Mouse (Mus musculus) spleen, postnatal 4 days (tissue): ENCODE data around the gene Slc9a3r2.
"Not testable (repeated sequence)": the region's sequence is repeated elsewhere in the genome, so short reads cannot be mapped to it uniquely, and the experiment has no call there.

Experiments
- DNase-seq, 2 experiments: peaks; one replicate each; pipeline ENCODE4 v3.0.0; 2022; ENCODE audit warnings: low spot score in 2 of 2

Slc9a3r2 gene

DNA sequence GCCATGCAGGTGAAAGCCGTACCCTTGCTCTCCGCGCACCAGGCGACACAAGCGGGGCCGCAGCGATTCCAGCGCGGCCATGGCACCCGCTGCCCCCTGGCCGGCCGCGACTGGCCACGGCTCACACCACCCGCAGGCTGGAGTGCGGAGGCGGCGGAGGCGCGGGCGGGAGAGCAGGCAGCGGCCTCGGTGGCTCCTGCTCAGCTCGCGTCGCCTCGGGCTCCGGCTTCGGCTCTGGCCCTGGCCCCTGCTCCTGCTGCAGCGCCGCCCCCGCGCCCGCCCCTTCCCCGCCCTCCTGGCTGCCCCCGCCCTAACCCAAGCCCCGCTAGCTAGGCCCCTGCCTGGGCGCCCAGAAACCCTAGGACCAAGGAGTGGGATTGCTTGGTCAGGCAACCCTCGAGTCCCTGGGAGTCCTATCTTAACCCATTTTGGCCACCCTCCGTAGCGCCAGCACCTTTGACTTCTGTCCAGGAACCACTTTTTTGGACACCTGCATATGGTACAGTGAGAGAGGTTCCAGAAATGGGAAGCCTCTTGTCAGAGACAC, at the start of gene Slc9a3r2:
Slc9a3r2 (minus strand) TSS at position 258 of the 547 bp plus-strand sequence.
- DNase-seq, result peak in 1 of 2 experiments; percentile 69

DNA sequence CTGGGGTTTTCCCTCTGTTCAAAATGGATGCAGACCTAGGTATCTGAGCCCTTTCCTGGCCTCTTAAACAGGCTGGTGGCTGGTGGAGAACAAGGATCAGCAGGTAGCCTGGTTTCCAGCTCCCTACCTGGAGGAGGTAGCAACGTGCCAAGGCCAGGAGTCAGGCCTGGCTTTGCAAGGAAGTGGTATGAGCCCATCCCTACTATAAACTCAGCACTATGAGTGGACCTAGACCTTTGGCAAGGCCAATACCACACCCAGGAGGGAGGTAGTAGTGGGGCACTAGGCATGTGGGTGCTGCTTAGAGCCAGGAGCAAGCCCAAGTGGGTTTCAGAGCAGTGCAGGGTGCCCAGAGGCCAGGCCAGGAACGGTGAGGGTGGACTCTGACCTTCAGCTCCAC, 49.3 kb upstream of the Slc9a3r2 start:
- no peak for DNase-seq

DNA sequence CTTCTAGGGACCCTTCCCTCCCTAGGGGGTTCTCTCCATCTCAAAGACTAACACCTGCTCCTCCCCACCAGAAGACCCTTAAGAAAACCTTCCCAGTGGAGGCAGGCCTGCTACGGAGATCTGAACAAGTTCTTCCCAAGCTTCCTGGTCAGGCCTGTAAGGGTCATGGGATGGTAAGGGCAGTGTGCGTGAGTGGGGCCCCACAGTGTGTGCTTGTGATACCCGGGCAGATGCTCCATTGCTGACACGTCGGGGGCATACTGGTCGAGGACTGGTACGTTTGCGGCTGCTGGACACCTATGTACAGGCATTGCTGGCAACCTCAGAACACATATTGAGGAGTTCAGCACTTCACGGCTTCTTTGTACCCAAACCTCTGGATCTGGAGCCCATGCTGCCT, 48.6 kb upstream of the Slc9a3r2 start:
- no peak for DNase-seq

DNA sequence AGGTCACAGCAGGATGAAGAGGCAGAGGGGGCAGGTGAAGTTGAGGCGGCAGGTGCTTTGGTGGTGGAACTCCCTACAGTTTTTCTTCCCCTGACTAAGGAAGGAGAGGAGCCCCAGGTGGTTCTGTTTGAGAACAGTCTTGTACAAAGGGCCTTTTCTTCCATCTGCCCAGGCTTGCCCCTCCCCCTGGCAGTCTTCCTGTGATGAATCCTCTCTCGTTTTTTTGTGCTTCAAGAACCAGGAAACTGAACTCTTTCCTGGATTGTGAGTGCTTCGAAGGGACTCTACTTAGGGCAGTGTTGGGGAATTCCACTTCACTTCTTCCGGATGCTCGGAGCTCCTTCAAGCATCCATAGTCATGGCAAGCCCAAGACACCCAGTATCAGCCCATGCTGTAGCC, 47.9 kb upstream of the Slc9a3r2 start:
- no peak for DNase-seq

DNA sequence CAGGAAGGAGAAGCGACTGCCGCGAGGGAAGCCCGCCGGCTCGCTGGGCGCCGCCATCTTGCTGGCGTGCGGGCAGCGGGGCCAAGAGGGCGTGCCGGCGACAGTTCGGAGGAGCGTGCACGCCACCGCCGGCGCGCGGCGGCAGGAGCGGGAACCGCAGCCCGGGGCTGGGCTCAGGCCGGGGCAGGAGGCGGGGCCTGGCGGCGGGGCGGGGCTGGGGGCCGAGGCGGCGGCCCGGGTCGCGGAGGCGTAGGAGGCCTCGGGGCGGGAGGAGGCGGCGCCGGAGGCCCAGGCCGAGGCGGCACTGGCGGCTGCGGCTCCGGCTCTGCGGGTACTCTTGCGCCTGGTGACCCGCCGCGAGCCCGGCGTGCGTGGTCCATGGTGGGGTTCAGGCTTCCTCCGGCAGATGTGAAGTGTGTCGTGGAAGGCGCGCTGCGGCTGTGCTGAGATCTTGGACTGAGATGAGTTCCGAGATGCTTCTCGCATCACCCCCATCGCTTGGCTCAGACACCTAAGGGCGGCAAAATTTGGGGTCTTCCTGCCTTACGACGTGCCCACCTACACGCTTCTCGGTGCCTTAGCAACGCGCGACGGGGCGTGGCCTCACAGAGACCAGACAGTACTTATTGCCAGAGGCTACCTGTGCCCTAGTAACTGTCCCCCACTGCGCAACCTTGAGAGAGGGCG, 46.0 kb upstream of the Slc9a3r2 start, which contains the start of the genes Gfer and Noxo1:
Gfer (minus strand) TSS at position 146 of the 687 bp plus-strand sequence.
Noxo1 (plus strand) TSS at position 224 of the 687 bp plus-strand sequence.
- peak; percentile 88 to 94 for DNase-seq

DNA sequence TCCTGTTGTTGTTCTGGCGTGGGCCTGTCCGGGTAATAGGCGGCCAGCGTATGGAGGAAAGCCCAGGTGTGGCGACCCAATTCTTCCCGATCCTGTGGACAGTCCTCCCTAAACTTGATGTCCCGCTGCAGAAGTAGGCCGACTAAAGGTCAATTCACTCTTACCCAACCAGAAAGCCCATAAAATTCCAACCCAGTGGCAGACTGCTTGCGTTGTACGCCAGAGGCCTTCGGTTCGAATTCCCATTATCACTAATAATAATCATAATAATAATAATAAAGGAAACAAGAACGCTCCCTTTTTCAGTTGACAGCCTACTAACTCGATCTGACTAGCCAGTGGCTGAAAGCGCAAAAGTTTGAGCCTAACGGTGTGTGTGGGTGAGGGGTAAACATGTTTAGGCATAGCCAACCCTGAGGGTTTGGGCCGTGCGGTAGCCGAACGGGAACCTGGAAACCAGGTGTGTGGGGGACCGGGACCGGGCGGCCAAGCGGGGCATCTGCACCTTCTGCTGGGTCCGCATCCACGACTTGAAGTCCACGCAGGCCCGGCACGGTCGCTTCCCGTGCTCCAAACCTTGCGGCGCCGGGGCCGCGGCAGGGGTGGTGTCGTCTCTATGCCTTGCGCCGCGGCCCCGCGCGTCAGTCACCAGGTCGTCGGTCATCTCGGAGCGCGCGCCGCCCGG, 45.3 kb upstream of the Slc9a3r2 start:
- DNase-seq, result no peak

DNA sequence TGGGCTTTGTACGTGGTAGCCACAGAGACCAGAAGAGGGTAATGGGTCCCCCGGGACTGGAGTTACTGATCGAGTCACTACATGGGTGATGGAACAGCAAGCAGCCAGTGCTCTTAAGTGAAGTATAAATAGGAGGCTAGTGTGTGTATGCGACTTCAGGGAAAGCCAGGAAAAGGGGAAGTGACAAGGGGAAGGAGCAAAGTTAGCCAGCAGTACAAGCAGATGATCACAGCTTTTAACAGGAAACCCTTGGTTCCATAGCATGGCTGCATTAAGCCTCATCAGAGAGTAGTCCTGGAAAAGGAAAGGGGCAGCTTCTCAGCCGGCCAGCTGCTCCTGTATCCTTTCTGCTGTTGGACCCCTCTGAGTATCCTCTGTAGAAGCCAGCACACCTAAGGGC, 42.3 kb upstream of the Slc9a3r2 start:
- DNase-seq, result no peak

DNA sequence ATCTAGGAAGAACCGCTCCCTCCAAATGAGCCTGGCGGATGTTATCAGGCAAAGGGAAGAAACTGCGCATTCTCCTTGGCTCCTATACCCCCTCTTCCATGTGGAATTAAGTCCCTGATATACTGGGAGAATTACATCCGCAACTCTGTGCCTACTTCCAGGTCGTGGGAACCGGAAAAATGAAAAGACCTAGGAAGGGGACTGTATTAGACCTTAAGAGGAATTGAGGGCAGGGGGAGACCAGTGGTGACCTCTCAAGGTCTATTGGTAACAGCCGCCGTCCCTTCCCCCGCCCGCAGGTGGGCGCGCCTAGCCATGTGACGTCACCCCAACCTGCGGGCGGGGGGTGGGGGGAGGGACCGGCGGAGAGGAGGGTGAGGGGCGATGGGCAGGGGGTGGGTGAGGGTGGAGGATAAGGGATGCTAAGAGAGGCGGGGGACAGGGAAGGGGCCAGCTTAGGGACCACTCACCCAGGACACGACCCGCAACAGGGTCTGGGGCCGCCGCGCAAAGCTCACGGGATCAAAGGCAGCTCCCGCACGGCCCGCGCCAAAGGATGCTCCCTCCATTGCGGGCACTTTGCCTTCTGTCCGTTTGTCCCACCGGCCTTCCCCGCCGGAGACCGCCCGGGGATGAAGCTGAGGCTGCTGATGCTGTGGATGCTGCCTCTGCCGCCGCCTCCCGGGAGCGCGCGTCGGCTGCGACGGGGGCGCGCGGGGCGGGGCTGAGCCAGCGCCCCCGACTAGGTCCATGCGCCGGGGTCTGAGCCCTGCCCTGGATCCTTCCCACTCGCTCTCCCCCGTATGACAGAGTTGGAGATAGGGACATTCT, 39.3 kb upstream of the Slc9a3r2 start, which contains the start of gene Syngr3:
Syngr3 (minus strand) TSS at position 705 of the 831 bp plus-strand sequence.
- no peak for DNase-seq

DNA sequence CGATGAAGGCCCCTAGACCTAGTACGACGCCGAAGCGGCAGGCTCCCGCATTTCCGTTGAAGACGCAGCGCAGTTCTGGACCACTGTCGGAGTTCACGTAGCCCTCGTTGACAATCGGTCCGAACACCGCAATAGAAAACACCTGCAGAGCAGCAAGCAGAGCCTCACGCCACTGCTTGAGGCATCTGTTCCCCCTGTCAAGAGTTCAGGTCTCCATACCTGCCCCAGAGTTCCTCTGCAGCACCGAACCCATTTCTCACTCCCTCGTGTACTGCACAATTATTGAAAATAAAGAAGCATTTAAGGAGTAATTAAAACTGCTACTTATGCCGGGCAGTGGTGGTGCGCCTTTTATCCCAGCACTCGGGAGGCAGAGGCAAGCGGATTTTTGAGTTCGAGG, 37.5 kb upstream of the Slc9a3r2 start:
- no peak for DNase-seq

DNA sequence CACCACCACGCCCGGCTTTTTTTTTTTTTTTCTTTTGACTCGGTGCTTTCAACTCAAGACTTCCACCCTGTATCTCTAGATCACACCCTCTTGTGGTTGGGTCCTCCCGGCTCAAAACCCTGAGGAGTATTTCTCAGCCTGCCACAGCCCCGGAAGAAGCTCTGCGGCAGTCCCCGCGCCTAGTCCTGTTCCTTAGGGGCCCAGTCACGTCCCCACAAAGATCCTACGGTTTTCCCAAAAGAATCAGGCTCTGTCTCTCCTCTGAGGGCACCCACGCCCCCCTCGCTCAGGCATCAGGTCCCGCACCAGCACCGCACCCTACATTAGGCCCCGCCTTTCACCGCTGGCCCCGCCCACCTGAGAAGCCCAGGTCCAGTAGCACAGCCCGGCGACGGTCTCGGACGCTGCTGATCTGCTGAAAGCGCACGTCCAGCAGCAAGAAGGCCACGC, 37.0 kb upstream of the Slc9a3r2 start:
- DNase-seq, result peak; percentile 65 to 84

DNA sequence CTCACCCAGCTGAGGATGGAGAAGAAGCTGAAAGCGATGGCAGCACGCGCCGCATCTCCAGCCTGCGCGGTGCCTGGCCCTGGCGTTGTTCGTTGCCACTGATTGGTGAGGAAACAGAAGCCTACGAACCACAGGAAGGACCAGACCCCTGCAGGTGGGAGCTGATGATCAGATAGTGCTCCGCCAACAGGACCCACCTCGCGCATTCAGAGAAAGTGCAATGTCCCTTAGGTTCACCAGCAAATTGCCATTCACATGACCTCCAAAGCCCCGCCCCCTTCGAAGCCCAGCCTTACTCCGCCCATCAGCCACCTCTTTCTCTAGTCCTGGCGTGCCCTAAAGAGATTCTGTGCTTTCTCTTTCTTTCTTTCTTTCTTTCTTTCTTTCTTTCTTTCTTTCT, 36.4 kb upstream of the Slc9a3r2 start:
- peak; percentile 71 to 83 for DNase-seq

DNA sequence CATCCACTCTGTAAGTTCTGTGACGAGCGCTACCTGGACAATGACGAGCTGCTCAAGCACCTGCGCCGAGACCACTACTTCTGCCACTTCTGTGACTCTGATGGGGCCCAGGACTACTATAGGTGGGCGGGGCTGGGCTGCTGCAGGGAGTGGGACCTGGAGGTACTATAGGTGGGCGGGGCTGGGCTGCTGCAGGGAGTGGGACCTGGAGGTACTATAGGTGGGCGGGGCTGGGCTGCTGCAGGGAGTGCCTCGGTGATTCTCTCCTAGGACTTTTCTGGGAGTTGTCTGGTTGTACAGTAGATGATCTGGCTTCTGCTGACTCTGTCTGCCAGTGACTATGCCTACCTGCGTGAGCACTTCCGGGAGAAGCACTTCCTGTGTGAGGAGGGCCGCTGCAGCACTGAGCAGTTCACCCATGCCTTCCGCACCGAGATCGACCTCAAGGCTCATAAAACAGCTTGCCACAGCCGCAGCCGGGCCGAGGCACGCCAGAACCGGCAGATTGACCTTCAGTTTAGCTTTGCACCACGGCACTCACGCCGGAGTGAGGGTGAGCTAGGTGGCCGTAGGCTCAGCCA, 27.5 kb upstream of the Slc9a3r2 start:
- DNase-seq, result no peak

DNA sequence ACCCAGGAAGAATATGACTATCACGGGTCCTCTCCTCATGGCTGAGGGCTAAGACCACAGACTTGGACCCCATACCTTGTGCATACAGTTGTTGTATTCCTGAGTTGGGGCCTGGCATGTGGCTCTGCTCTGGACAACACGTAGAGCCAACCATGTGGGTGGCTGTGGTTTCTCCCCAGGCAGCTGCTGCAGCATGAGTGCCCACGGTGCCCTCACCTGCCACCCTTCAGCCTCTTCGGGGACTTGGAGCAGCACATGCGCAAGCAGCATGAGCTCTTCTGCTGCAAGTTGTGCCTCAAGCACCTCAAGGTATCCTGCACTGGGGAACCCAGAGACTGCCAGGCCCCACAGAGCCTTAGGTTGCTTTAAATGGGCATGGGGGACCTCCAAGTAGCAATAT, 26.8 kb upstream of the Slc9a3r2 start:
- DNase-seq, result no peak

DNA sequence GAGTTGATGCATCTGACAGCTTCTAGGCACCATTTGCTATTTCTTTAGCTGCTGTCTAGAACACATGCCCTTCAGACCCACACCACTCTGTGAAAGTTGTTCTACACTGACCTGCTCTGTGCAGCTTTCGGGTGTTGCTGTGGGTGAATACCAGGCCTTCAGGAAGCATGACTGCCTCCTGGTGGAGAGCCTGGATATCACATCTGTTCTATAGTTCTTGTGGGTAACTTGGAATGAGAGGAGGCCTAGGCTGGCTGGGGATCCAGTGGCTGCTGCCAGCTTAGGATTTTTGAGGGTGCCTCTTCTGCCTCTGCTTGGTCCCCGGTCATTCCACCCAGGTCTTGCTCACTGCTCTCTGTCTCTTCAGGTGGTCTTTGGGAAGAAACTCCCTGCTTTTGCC, 26.1 kb upstream of the Slc9a3r2 start:
- peak; percentile 81 to 90 for DNase-seq

DNA sequence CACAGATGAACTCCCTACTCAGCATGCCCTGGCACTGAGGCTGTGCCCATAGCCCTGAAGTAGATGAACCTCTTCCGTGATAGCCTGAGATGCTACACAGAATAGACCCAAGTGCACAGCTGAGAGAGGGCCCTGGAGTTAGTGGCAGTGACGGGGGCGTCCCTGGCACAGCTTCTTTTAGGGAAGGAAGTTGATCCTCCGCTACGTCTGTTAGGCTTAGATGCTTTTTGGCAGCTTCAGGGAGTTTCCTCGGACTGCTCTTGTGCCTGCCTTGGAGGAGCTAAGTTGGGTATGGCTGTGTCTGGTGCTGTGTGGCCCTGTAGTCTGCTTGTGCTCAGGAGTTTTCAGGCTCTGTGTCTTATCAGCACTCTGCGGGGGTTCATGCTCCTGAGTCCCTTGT, 24.1 kb upstream of the Slc9a3r2 start:
- no peak for DNase-seq

DNA sequence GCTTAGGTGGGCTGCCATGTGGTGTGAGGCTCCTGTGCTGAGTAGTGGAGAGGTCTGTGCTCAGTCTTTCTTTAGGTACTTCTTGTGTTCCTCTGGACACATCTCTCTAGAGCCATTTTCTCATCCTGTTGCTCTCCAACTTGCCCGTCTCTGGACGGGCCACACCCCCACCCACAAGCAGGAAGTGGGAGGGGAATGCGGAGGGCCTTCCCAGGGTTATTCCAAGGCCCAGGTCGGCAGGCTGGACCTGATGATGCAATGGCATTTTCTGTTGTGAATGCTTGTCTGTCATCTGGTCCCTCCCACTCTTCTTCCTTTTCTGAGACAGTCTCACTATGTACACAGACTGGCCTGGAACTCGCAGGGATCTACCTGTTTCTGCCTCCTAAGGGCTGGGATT, 22.0 kb upstream of the Slc9a3r2 start:
- DNase-seq, result no peak

DNA sequence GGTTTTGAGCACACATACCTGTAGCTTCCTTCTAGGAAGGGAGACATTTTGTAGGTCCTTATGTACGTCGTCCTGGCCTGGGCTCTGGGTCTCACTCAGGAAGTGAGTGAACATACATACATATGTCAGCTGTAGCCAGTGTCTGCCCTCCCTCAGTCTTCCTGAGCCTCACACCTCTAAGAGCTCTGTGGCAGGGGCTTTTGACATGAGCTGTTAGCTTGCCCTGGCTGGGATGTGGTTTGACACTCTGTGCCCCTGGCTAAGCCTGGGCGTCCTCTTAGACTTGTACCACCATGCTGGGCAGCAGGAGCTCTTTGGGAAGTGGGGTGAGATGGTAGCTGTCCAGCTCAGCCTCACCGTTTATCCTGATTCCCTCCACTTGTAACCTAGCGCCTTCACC, 21.2 kb upstream of the Slc9a3r2 start:
- no peak for DNase-seq

DNA sequence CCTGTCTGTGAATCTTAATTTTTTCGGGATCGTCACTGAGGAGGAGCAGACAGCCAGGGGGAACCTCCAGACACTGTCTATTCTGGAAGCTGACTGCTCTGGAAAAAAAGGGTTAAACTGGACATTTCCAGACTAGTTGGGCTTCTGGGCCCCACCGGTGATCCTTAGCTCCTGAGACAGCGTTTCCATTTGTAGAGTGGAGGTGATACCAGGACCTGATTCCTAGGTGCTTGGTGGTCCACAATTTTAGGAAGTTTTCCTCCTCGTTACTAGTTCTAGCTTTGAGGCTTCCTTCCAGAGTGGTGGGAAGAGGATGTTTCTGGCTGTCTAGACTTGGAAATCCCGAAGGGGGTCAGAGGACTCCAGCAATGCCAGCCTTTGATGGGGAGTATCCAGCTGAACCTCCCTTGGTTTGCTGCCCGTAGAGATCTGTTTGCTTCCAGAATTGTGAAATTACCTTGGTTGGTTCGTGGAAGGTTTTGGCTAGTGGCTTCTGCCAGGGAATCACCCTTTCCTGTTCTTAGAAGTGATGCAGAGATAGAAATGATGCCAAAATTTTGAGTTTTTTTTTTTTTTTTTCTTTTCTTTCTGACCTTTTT, 20.2 kb upstream of the Slc9a3r2 start:
- no peak for DNase-seq

DNA sequence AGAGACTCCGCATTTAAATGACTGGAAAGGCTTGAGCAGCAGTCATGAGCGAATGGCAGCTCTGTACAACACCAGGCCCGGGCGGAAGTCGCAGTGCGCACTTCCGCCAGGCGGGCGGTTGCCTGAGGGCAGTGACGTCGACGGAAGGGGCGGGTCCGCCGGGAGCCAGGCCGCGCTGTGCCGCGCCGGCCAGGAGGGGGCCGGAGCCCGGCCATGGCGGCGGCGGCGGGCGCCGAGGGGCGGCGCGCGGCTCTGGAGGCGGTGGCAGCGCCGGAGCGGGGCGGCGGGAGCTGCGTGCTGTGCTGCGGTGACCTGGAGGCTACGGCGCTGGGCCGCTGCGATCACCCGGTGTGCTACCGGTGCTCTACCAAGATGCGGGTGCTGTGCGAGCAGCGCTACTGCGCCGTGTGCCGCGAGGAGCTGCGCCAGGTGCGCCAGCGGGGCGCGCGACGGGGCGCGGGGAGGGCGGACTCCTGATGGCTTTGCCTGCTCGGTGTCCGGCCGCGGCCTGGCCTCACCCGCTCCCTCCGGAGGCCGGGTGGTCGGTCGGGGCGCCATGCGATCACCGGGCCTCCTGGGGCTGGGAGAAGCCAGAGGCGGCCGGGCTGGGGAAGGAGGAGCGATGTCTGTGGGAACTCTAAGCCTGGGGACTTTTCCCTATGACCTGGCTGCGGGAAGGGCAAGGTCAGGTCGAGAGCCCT, 19.6 kb upstream of the Slc9a3r2 start, which contains the start of gene Zfp598:
Zfp598 (plus strand) TSS at position 143 of the 701 bp plus-strand sequence.
- peak; percentile 95 to 98 for DNase-seq

DNA sequence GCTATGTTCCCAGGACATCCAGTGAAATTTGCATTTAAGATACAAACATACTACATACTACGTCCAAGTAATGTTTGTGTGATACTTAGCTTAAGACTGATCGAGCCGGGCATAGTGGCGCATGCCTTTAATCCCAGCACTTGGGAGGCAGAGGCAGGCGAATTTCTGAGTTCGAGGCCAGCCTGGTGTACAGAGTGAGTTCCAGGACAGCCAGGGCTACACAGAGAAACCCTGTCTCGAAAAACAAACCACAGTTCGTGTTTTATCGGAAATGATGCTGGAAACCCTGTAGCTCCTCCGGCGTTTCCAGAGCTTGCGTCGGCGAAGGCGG, 19.1 kb upstream of the Slc9a3r2 start:
- not testable (repeated sequence) for DNase-seq

DNA sequence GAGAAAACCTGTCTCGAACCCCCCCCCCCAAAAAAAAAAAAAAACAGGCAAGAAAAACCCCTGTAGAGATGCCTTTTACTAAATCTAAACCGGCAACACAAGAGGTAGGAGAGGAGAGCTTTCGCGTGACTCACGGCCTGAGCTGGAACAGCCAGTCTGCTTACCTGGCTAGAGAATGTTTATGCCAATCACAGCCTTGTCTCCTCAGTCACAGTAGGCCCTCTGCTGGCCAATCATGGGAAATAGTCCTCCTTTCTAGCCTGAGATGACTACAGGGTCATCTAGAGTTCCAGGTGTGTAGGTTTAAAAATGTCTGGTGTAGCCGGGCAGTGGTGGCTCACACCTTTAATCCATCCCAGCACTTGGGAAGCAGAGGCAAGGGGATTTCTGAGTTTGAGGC, 17.3 kb upstream of the Slc9a3r2 start:
- peak; percentile 64 to 80 for DNase-seq
